Mouse (Mus musculus): ENCODE results near the gene Kirrel3. TPM values are rescaled to one million over a fixed set of nuclear protein-coding genes. Genes with fewer than 3 reads are reported as not detected.

Gene Kirrel3
- total RNA-seq, 1 experiment from 2014 or later: 1.2 TPM

GRCm38 (mm10) chr9:34886746-34887145, 401.1 kb downstream of the Kirrel3 start:
- DNase-seq: no peak

- DNase-seq: no peak
Observed at GRCm38 (mm10) chr9:34887196-34887595, 401.5 kb downstream of the Kirrel3 start.

GRCm38 (mm10) chr9:34888298-34888697, 402.6 kb downstream of the Kirrel3 start:
- no peak for DNase-seq

GRCm38 (mm10) chr9:34901216-34901615, 415.5 kb downstream of the Kirrel3 start:
- DNase-seq: no peak

- no peak for DNase-seq
Observed at GRCm38 (mm10) chr9:34901888-34902287, 416.2 kb downstream of the Kirrel3 start.

GRCm38 (mm10) chr9:34905164-34905563, 419.5 kb downstream of the Kirrel3 start:
- no peak for DNase-seq

GRCm38 (mm10) chr9:34908040-34908439, 422.3 kb downstream of the Kirrel3 start:
- no peak for DNase-seq

GRCm38 (mm10) chr9:34911838-34912237, 426.1 kb downstream of the Kirrel3 start:
- DNase-seq: no peak

GRCm38 (mm10) chr9:34912273-34912972, 426.7 kb downstream of the Kirrel3 start:
- no peak for DNase-seq

- peak; percentile 68 for DNase-seq
Observed at GRCm38 (mm10) chr9:34912996-34913395, 427.3 kb downstream of the Kirrel3 start.

- DNase-seq: no peak
Observed at GRCm38 (mm10) chr9:34918976-34919375, 433.3 kb downstream of the Kirrel3 start.

- no peak for DNase-seq
Observed at GRCm38 (mm10) chr9:34920116-34920515, 434.4 kb downstream of the Kirrel3 start.

GRCm38 (mm10) chr9:34921941-34922340, 436.2 kb downstream of the Kirrel3 start:
- DNase-seq: peak; percentile 10

- no peak for DNase-seq
Observed at GRCm38 (mm10) chr9:34922716-34923115, 437.0 kb downstream of the Kirrel3 start.

GRCm38 (mm10) chr9:34923134-34923931, 437.6 kb downstream of the Kirrel3 start:
- DNase-seq: no peak

GRCm38 (mm10) chr9:34925616-34926015, 439.9 kb downstream of the Kirrel3 start:
- no peak for DNase-seq

GRCm38 (mm10) chr9:34930371-34930770, 444.7 kb downstream of the Kirrel3 start:
- DNase-seq: no peak

GRCm38 (mm10) chr9:34938140-34938539, 452.4 kb downstream of the Kirrel3 start:
- DNase-seq: no peak

- no peak for DNase-seq
Observed at GRCm38 (mm10) chr9:34939621-34940020, 453.9 kb downstream of the Kirrel3 start.

GRCm38 (mm10) chr9:34942122-34942831, 456.6 kb downstream of the Kirrel3 start:
- no peak for DNase-seq

GRCm38 (mm10) chr9:34942996-34943395, 457.3 kb downstream of the Kirrel3 start:
- DNase-seq: no peak

- no peak for DNase-seq
Observed at GRCm38 (mm10) chr9:34945301-34945700, 459.6 kb downstream of the Kirrel3 start.

GRCm38 (mm10) chr9:34947258-34947657, 461.6 kb downstream of the Kirrel3 start:
- DNase-seq: no peak

Measured in adrenal gland, postnatal 14 days (tissue).